Mouse (Mus musculus) heart, postnatal 0 days (tissue): Measurements from ENCODE around the gene Plod2. TPM values are rescaled to one million over a fixed set of nuclear protein-coding genes. Genes with fewer than 3 reads are reported as not detected.

Experiments
- ATAC-seq: fragments of 200-750 bp; cut with Nextera tagmentation; 2 replicates; pipeline ENCODE4 v1.8.0; 2017; ENCODE audit warnings: low read depth, moderate number of reproducible peaks, moderate library complexity; ENCODE audit not compliant: insufficient read depth
- DNase-seq: peaks from one replicate; pipeline ENCODE4 v3.0.0-alpha.2; 2016; ENCODE audit warnings: low spot score
- H3K27ac ChIP-seq: fragments of 300-500 bp; sonication (generic); 2 replicates; pipeline ENCODE4 v1.5.1; 2014; ENCODE audit warnings: low read depth, mild to moderate bottlenecking
- H3K27me3 ChIP-seq: fragments of 300-500 bp; sonication (generic); 2 replicates; pipeline ENCODE4 v1.6.1; 2014; ENCODE audit warnings: low read length, mixed read lengths; ENCODE audit not compliant: control insufficient read depth, insufficient read depth
- H3K36me3 ChIP-seq: fragments of 300-500 bp; sonication (generic); replicated peaks from 2 replicates; pipeline ENCODE4 v1.6.1; 2014; ENCODE audit warnings: low read length, mixed read lengths; ENCODE audit not compliant: control insufficient read depth, insufficient read depth
- H3K4me1 ChIP-seq: fragments of 300-500 bp; sonication (generic); 2 replicates; pipeline ENCODE4 v1.6.1; 2014; ENCODE audit warnings: antibody characterized with exemption; ENCODE audit not compliant: control insufficient read depth, insufficient read depth
- H3K4me2 ChIP-seq: fragments of 300-500 bp; sonication (generic); 2 replicates; pipeline ENCODE4 v1.6.1; 2014; ENCODE audit warnings: low read depth, mild to moderate bottlenecking, low read length, moderate library complexity
- H3K4me3 ChIP-seq: fragments of 300-500 bp; sonication (generic); 2 replicates; pipeline ENCODE4 v1.5.1; 2014; ENCODE audit warnings: low read depth, low read length
- H3K9ac ChIP-seq: fragments of 300-500 bp; sonication (generic); replicated peaks from 2 replicates; pipeline ENCODE4 v1.6.1; 2014; ENCODE audit warnings: low read depth, low read length, mixed read lengths
- H3K9me3 ChIP-seq: fragments of 300-500 bp; sonication (generic); replicated peaks from 2 replicates; pipeline ENCODE4 v1.6.1; 2016; ENCODE audit warnings: low read length; ENCODE audit not compliant: control insufficient read depth
- CTCF ChIP-seq: IDR thresholded peaks from 2 replicates; pipeline ENCODE4 v1.5.1; 2016; ENCODE audit warnings: antibody characterized with exemption, control low read depth, low read depth
- EP300 ChIP-seq: IDR thresholded peaks from 2 replicates; pipeline ENCODE4 v1.6.1; 2016; ENCODE audit warnings: antibody characterized with exemption, low read depth
- WGBS: fragments of 180-500 bp; shearing (Covaris S2); extraction: QIAGEN DNeasy Blood & Tissue Kit; methylation state at CpG from one replicate; pipeline ENCODE4 v1.1.7; 2014; 5-methylcytosine and 5-hydroxymethylcytosine counted together
- polyA plus RNA-seq: library from polyadenylated mRNA; unstranded; fragments of >200 nt; fragmentation: Nextera tagmentation; extraction: Ambion mirVana; gene quantifications from 2 replicates; pipeline ENCODE4 v1.2.1, GENCODE M21; 2015
- total RNA-seq: library from RNA; depleted of rRNA; stranded (reverse); fragments of >200 nt; gene quantifications from 2 replicates; pipeline ENCODE4 v1.2.3, GENCODE M21; 2014; ENCODE audit warnings: low replicate concordance

Gene Plod2
- total and polyA plus RNA-seq, 2 experiments from 2014 or later: 11.5 to 22.1 TPM

- ATAC-seq (no peak), DNase-seq (no peak)
- no peaks in the 10 kb centered on the region for H3K9me3 ChIP-seq
- no peak overlapping the region for H3K4me3 ChIP-seq
- no peak overlapping the region for H3K4me2 ChIP-seq
- no peaks in the 10 kb centered on the region for H3K27me3 ChIP-seq
- TF ChIP-seq CTCF: no peak
- TF ChIP-seq EP300: no peak
- H3K36me3 ChIP-seq: no peaks in the 10 kb centered on the region; the same call in 1 of the 2 replicates
- H3K27ac ChIP-seq: no peak overlapping the region
- WGBS: 93% methylated on average over 7 of the region's 7 CpGs
- peaks cover 28% of the 10 kb centered on the region for H3K4me1 ChIP-seq
- H3K9ac ChIP-seq: no peak overlapping the region
These were observed 5.8 kb downstream of the Plod2 start for GRCm38 (mm10) chr9:92547821-92548220.

DNA sequence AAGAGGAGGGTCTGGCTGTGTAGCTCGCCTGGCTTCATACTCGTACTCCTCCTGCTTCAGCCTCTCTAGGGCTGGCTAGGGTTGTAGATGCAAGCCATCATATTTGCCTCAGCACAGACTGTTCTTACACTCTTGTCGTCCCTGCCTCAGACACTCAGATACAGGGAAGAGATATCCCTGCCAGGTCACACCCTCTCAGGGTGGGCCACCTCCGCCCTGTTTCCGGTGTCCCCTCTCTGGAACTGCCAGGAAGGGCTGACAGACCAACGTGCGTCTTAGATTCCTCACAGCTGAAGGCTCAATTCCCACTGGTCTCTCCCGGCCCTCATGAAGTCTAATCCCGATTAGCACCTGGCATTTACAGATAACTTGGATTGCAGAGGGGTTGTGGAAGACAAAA, 6.6 kb downstream of the Plod2 start:
- ATAC-seq: no peak
- Histone ChIP-seq H3K27me3 (no peaks in the 10 kb centered on the region), H3K4me2 (no peak overlapping the region), H3K9ac (no peak overlapping the region), H3K36me3 (no peaks in the 10 kb centered on the region; the same call in 1 of the 2 replicates), H3K4me3 (no peak overlapping the region), H3K9me3 (no peaks in the 10 kb centered on the region), H3K27ac (no peak overlapping the region), H3K4me1 (peaks cover 24% of the 10 kb centered on the region)
- WGBS: 65% methylated on average over 9 of the region's 9 CpGs
- no peak for TF ChIP-seq CTCF
- no peak for TF ChIP-seq EP300
- DNase-seq: no peak

- peak overlapping the region; percentile 60 for H3K27ac ChIP-seq
- WGBS: 58% methylated on average over 11 of the region's 11 CpGs
- H3K27me3 ChIP-seq: no peaks in the 10 kb centered on the region
- H3K4me3 ChIP-seq: no peak overlapping the region
- H3K9me3 ChIP-seq: no peaks in the 10 kb centered on the region
- TF ChIP-seq EP300 (no peak), CTCF (no peak)
- peaks cover 17% of the 10 kb centered on the region; the same call in 1 of the 2 replicates for H3K4me1 ChIP-seq
- ATAC-seq (peak; percentile 66; the same call in 1 of the 2 replicates), DNase-seq (no peak)
- H3K9ac ChIP-seq: no peak overlapping the region
- H3K36me3 ChIP-seq: no peaks in the 10 kb centered on the region; the same call in 1 of the 2 replicates
- no peak overlapping the region; the same call in 1 of the 2 replicates for H3K4me2 ChIP-seq
These were observed 7.9 kb downstream of the Plod2 start for GRCm38 (mm10) chr9:92549811-92550490.

DNA sequence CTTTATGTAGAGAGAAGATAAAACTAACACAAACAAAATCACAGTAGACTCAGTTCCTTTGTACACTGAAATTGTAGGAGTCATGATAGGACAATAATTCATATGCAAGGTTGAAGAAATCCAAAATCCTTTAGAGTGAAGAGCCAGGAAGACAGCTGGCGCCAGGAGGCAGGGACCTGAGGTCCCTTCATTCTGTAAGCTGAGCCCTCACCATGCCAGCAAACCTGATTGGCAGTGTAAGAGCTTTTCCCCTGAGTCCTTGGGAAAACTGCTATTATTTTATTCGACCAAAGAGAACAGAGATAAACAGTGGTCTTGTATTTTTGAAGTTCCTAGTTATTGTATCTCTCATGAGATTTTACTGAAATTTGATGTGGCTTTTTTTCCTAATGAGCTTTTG, 9.0 kb downstream of the Plod2 start:
- no peak overlapping the region for H3K27ac ChIP-seq

DNA sequence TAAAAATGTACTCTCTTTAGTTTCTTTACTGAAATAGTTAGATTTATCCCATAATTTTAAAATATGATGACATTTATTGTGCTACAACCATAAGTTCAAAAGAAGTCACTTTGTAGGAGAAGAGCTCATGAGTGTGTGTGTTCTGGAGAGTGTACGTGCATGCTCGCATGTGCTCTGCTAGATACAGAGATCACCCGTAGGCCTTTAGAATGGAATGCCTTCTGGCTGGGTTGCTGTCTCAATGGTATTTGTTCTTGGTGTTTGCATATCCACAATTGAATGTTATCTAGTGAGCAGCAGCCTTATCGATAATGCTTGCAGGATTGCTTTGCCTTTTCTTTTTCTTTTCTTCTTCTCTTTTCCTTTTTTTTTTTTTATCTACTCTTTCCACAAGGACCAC, 9.6 kb downstream of the Plod2 start:
- DNase-seq (no peak), ATAC-seq (no peak)
- no peak overlapping the region for H3K4me2 ChIP-seq
- 40% methylated on average over 4 of the region's 4 CpGs for WGBS
- TF ChIP-seq CTCF (no peak), EP300 (no peak)
- peaks cover 17% of the 10 kb centered on the region; the same call in 1 of the 2 replicates for H3K4me1 ChIP-seq
- H3K9me3 ChIP-seq: no peaks in the 10 kb centered on the region
- no peaks in the 10 kb centered on the region; the same call in 1 of the 2 replicates for H3K36me3 ChIP-seq
- no peak overlapping the region for H3K27ac ChIP-seq
- H3K4me3 ChIP-seq: no peak overlapping the region
- no peak overlapping the region for H3K9ac ChIP-seq
- H3K27me3 ChIP-seq: no peaks in the 10 kb centered on the region

More for the DNA sequence above, 9.0 kb downstream of the Plod2 start:
- TF ChIP-seq CTCF: no peak
- no peak for TF ChIP-seq EP300
- peaks cover 17% of the 10 kb centered on the region; the same call in 1 of the 2 replicates for H3K4me1 ChIP-seq
- no peak overlapping the region for H3K4me3 ChIP-seq
- H3K9me3 ChIP-seq: no peaks in the 10 kb centered on the region
- H3K9ac ChIP-seq: no peak overlapping the region
- H3K4me2 ChIP-seq: no peak overlapping the region
- DNase-seq (no peak), ATAC-seq (no peak)
- 80% methylated on average over 2 of the region's 2 CpGs for WGBS
- H3K36me3 ChIP-seq: no peaks in the 10 kb centered on the region; the same call in 1 of the 2 replicates
- H3K27me3 ChIP-seq: no peaks in the 10 kb centered on the region
